Mouse (Mus musculus): ENCODE data around the gene Zfp553. TPM values are rescaled to one million over a fixed set of nuclear protein-coding genes. Genes with fewer than 3 reads are reported as not detected.
"Not testable (repeated sequence)": the region's sequence is repeated elsewhere in the genome, so short reads cannot be mapped to it uniquely, and the experiment has no call there.

The Zfp553 gene
- total RNA-seq, 2 experiments from 2014 or later: 17.8 to 18.1 TPM

- no peak for DNase-seq (ENCODE audit: low spot score in 2 of 2)
Observed at GRCm38 (mm10) chr7:127231826-127232621, 837 bp upstream of the Zfp553 start.

- DNase-seq (ENCODE audit: low spot score in 2 of 2): no peak
Observed at GRCm38 (mm10) chr7:127233368-127233749, 498 bp downstream of the Zfp553 start.

GRCm38 (mm10) chr7:127233765-127234164 is 904 bp downstream of the Zfp553 start:
- DNase-seq (ENCODE audit: low spot score in 2 of 2): no peak

- DNase-seq (ENCODE audit: low spot score in 2 of 2): no peak
Observed at GRCm38 (mm10) chr7:127234777-127235176, 1.9 kb downstream of the Zfp553 start.

GRCm38 (mm10) chr7:127243361-127243867 is 10.6 kb downstream of the Zfp553 start:
- DNase-seq (ENCODE audit: low spot score in 2 of 2): no peak

GRCm38 (mm10) chr7:127243870-127244657 is 11.2 kb downstream of the Zfp553 start, which contains the start of gene Zfp771:
Gene Zfp771 (plus strand): TSS chr7:127244274.
- peak; percentile 91 to 94 for DNase-seq (ENCODE audit: low spot score in 2 of 2)

GRCm38 (mm10) chr7:127244658-127245510 is 12.0 kb downstream of the Zfp553 start:
- no peak for DNase-seq (ENCODE audit: low spot score in 2 of 2)

GRCm38 (mm10) chr7:127250511-127250910 is 17.6 kb downstream of the Zfp553 start:
- not testable (repeated sequence) for DNase-seq (ENCODE audit: low spot score in 2 of 2)

- no peak for DNase-seq (ENCODE audit: low spot score in 2 of 2)
Observed at GRCm38 (mm10) chr7:127252414-127252813, 19.6 kb downstream of the Zfp553 start.

GRCm38 (mm10) chr7:127253341-127253740 is 20.5 kb downstream of the Zfp553 start:
- DNase-seq (ENCODE audit: low spot score in 2 of 2): no peak

- DNase-seq (ENCODE audit: low spot score in 2 of 2): peak; percentile 94 to 96
Observed at GRCm38 (mm10) chr7:127253821-127254769, 21.2 kb downstream of the Zfp553 start.

- DNase-seq (ENCODE audit: low spot score in 2 of 2): no peak
Observed at GRCm38 (mm10) chr7:127255008-127255407, 22.1 kb downstream of the Zfp553 start.

- no peak for DNase-seq (ENCODE audit: low spot score in 2 of 2)
Observed at GRCm38 (mm10) chr7:127255965-127256364, 23.1 kb downstream of the Zfp553 start.

GRCm38 (mm10) chr7:127256518-127256917 is 23.7 kb downstream of the Zfp553 start:
- no peak for DNase-seq (ENCODE audit: low spot score in 2 of 2)

- no peak for DNase-seq (ENCODE audit: low spot score in 2 of 2)
Observed at GRCm38 (mm10) chr7:127259186-127259905, 26.5 kb downstream of the Zfp553 start.

- peak; percentile 95 to 99 for DNase-seq (ENCODE audit: low spot score in 2 of 2)
Observed at GRCm38 (mm10) chr7:127260309-127261111, 27.6 kb downstream of the Zfp553 start, which contains the start of gene Dctpp1. Gene Dctpp1 (minus strand): TSS chr7:127260709.

- no peak for DNase-seq (ENCODE audit: low spot score in 2 of 2)
Observed at GRCm38 (mm10) chr7:127262218-127262961, 29.5 kb downstream of the Zfp553 start.
